Mouse (Mus musculus): ENCODE measurements around the gene Mast4. TPM values are rescaled to one million over a fixed set of nuclear protein-coding genes. Genes with fewer than 3 reads are reported as not detected.

Gene Mast4
- polyA plus RNA-seq, 1 experiment, result 25.6 TPM

GRCm38 (mm10) chr13:102865971-102866724 lies 468.1 kb downstream of the Mast4 start:
- DNase-seq (ENCODE audit: low spot score), result no peak

GRCm38 (mm10) chr13:102865494-102865893 lies 468.8 kb downstream of the Mast4 start:
- no peak for DNase-seq (ENCODE audit: low spot score)

GRCm38 (mm10) chr13:102864840-102865239 lies 469.5 kb downstream of the Mast4 start:
- DNase-seq (ENCODE audit: low spot score), result no peak

GRCm38 (mm10) chr13:102864079-102864478 lies 470.2 kb downstream of the Mast4 start:
- DNase-seq (ENCODE audit: low spot score), result no peak

- no peak for DNase-seq (ENCODE audit: low spot score)
Observed at GRCm38 (mm10) chr13:102862981-102863380, 471.3 kb downstream of the Mast4 start.

GRCm38 (mm10) chr13:102862397-102862796 lies 471.9 kb downstream of the Mast4 start:
- no peak for DNase-seq (ENCODE audit: low spot score)

- DNase-seq (ENCODE audit: low spot score), result no peak
Observed at GRCm38 (mm10) chr13:102860733-102861132, 473.6 kb downstream of the Mast4 start.

- DNase-seq (ENCODE audit: low spot score), result no peak
Observed at GRCm38 (mm10) chr13:102860135-102860534, 474.2 kb downstream of the Mast4 start.

- DNase-seq (ENCODE audit: low spot score), result no peak
Observed at GRCm38 (mm10) chr13:102857539-102857838, 476.8 kb downstream of the Mast4 start.

GRCm38 (mm10) chr13:102856821-102857538 lies 477.3 kb downstream of the Mast4 start:
- DNase-seq (ENCODE audit: low spot score), result no peak

- no peak for DNase-seq (ENCODE audit: low spot score)
Observed at GRCm38 (mm10) chr13:102852865-102853264, 481.4 kb downstream of the Mast4 start.

GRCm38 (mm10) chr13:102851253-102851652 lies 483.0 kb downstream of the Mast4 start:
- no peak for DNase-seq (ENCODE audit: low spot score)

GRCm38 (mm10) chr13:102850594-102850993 lies 483.7 kb downstream of the Mast4 start:
- DNase-seq (ENCODE audit: low spot score), result no peak

- DNase-seq (ENCODE audit: low spot score), result no peak
Observed at GRCm38 (mm10) chr13:102849068-102849467, 485.2 kb downstream of the Mast4 start.

- DNase-seq (ENCODE audit: low spot score), result no peak
Observed at GRCm38 (mm10) chr13:102846473-102846872, 487.8 kb downstream of the Mast4 start.

- no peak for DNase-seq (ENCODE audit: low spot score)
Observed at GRCm38 (mm10) chr13:102842715-102843114, 491.6 kb downstream of the Mast4 start.

GRCm38 (mm10) chr13:102842237-102842636 lies 492.1 kb downstream of the Mast4 start:
- no peak for DNase-seq (ENCODE audit: low spot score)

- DNase-seq (ENCODE audit: low spot score), result no peak
Observed at GRCm38 (mm10) chr13:102839741-102840482, 494.4 kb downstream of the Mast4 start.

GRCm38 (mm10) chr13:102837427-102837826 lies 496.9 kb downstream of the Mast4 start:
- no peak for DNase-seq (ENCODE audit: low spot score)

GRCm38 (mm10) chr13:102835336-102835735 lies 499.0 kb downstream of the Mast4 start:
- no peak for DNase-seq (ENCODE audit: low spot score)

GRCm38 (mm10) chr13:102818287-102818686 lies 516.0 kb downstream of the Mast4 start:
- DNase-seq (ENCODE audit: low spot score), result no peak

- no peak for DNase-seq (ENCODE audit: low spot score)
Observed at GRCm38 (mm10) chr13:102816689-102817088, 517.6 kb downstream of the Mast4 start.

GRCm38 (mm10) chr13:102815158-102815557 lies 519.1 kb downstream of the Mast4 start:
- DNase-seq (ENCODE audit: low spot score), result no peak
